Mouse (Mus musculus) CD4-positive, CD25-positive, alpha-beta regulatory T cell, adult 4 months (primary cell): ENCODE data around the gene Zfp709. TPM values are rescaled to one million over a fixed set of nuclear protein-coding genes. Genes with fewer than 3 reads are reported as not detected.
"Not testable (repeated sequence)": the region's sequence is repeated elsewhere in the genome, so short reads cannot be mapped to it uniquely, and the experiment has no call there.

Experiments used
- ATAC-seq: one replicate; pipeline ENCODE4 v1.8.0; 2017
- polyA plus RNA-seq, 2 experiments: library from polyadenylated mRNA; unstranded; fragments of 100-300 nt; shearing (Covaris generic); gene quantifications; one replicate each; pipeline ENCODE4 v1.2.1; 2017

Zfp709 gene
- polyA plus RNA-seq = 1 to 10 TPM; 4.8 to 5.3 TPM

- peak; percentile 85 for ATAC-seq
These were observed at the start of gene Zfp709 for GRCm38 (mm10) chr8:71881618-71882274. TSS of gene Zfp709 (plus strand) at chr8:71882019.

DNA sequence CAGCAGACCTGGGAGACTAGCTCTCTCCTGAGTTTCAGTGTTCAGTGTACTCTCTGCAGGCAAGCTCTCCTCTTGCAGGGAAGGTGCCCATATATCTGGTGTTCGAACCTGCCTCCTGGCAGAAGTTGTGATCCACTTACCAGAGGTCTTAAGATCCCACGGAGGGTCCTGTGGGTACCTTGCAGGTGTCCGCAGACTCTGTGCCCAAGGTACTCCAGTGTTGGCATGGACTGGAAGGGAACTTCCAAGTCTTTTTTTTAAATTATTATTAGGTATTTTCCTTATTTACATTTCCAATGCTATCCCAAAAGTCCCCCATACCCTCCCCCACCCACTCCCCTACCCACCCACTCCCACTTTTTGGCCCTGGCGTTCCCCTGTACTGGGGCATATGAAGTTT is 43.6 kb upstream of the Zfp709 start:
- not testable (repeated sequence) for ATAC-seq

GRCm38 (mm10) chr8:71841201-71841817 is 40.5 kb upstream of the Zfp709 start:
- ATAC-seq = not testable (repeated sequence)

GRCm38 (mm10) chr8:71842476-71842875 is 39.3 kb upstream of the Zfp709 start:
- ATAC-seq = not testable (repeated sequence)

- ATAC-seq = not testable (repeated sequence)
These were observed 37.4 kb upstream of the Zfp709 start for GRCm38 (mm10) chr8:71844453-71844852.

DNA sequence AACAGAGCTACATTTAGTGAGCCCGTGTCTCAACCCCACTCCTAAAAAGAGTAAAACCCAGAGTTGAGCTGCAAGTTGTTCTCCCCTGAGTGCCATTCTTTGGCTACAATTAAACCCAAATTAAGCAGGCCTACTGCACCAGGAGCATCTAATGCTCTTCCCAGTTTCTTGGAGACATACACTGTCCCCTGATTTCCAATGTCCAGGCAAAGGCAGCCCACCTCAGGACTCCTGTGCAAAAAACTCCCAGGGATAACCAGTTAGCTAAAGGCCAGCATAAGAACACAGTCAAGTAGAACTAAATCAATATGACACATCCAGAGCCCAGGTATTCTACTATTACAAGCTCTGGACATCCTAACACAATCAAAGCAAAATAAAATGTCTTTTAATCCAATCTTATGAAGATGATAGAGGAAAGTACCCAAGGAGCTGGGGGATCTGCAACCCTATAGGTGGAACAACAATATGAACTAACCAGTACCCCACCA is 35.8 kb upstream of the Zfp709 start:
- not testable (repeated sequence) for ATAC-seq

GRCm38 (mm10) chr8:71846745-71847144 is 35.1 kb upstream of the Zfp709 start:
- not testable (repeated sequence) for ATAC-seq

DNA sequence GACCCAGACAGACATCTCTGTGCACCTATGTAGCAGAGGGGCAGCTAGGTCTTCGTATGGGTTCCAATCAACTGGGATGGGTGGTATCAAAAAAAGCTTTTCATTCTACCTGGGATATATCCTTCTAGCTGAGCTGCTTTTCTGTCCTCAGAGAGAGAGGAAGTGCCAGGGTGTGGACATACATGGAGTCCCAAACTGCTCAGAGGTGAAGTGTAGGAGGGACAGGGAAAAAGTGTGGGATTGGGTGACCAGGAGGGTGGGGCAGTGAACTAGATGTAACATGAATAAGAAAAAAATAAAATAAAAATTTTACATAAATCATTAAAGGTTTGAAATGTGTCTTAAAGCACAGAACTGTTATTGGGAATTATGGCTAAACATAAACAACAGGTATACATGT is 30.8 kb upstream of the Zfp709 start:
- ATAC-seq = not testable (repeated sequence)

GRCm38 (mm10) chr8:71853360-71853759 is 28.5 kb upstream of the Zfp709 start:
- ATAC-seq = not testable (repeated sequence)

DNA sequence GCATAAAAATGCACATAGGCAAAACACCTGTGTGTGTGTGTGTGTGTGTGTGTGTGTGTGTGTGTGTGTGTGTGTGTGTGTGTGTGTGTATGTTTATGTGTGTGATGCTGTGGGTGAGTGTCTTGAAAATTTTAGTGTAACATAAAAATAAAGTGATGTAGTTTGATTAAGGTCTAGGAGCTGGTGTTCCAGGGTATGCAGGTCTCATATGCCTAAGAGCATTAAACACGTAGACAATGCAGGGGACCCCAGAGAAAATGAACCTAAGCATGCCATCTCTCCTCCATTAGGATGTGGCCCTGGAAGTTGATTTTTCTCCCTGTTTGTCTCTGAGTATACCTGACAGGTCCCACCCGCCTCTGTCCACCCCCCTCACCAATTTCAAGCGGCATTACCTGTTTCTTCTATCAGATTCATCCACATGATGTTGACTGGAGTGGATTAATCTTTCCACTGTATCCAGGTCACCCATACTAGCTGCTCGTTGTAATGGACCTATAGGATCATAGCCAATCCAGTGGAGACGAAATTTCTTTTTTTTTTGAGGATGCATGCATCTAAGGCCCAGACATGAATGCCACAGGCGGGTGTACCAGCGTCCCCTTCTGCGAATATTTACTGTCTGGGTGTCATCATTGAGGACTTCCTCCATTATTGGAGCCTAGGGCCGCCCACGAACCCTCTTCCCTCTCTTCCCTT is 25.0 kb upstream of the Zfp709 start:
- ATAC-seq = not testable (repeated sequence)

- ATAC-seq = not testable (repeated sequence)
These were observed 24.5 kb upstream of the Zfp709 start for GRCm38 (mm10) chr8:71857364-71857763.

- not testable (repeated sequence) for ATAC-seq
These were observed 20.3 kb upstream of the Zfp709 start for GRCm38 (mm10) chr8:71861551-71861950.

- ATAC-seq = not testable (repeated sequence)
These were observed 19.8 kb upstream of the Zfp709 start for GRCm38 (mm10) chr8:71862038-71862437.

DNA sequence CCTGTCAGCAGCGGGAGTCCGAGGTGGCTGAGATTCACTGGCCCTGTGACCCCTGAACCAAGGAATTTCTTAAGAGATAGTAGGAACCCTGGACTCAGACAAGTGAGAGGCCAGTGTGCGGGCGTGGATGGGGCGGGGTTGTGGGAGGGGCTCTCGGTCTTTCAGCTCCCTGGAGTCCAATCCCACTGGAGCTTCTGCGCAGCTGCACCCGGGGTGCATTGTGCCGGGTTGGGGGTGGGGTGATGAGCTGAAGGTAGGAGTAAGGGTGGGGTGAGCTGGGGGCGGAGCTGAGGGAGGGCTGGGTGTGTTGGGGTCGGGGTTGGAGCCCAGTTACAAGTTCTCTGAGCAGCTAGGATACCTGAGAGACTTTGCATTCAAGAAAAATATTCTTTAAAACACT is 18.8 kb downstream of the Zfp709 start:
- ATAC-seq = not testable (repeated sequence)

- not testable (repeated sequence) for ATAC-seq
These were observed 21.3 kb downstream of the Zfp709 start for GRCm38 (mm10) chr8:71903084-71903483.

DNA sequence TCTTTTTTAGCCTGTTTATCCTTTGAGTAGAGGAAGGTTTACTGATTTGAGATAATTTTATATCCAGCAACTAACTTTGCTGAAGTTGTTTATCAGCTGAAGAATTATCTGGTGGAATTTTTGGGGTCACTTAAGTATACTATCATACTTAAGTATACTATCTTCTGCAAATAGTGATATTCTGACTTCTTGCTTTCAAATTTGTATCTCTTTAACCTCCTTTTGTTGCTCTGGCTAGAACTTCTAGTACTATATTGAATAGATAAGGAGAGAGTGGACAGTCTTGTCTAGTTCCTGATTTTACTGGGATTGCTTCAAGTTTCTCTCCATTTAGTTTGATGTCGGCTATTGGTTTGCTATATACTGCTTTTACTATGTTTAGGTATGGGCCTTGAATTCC is 25.0 kb downstream of the Zfp709 start:
- ATAC-seq = no peak

- ATAC-seq = no peak
These were observed 26.0 kb downstream of the Zfp709 start for GRCm38 (mm10) chr8:71907798-71908257.

- peak; percentile 93 for ATAC-seq
These were observed 26.8 kb downstream of the Zfp709 start, which contains the start of the genes Zfp882 and Zfp617 for GRCm38 (mm10) chr8:71908309-71909261. TSS of gene Zfp882 (plus strand) at chr8:71908608. TSS of gene Zfp617 (plus strand) at chr8:71908635.

DNA sequence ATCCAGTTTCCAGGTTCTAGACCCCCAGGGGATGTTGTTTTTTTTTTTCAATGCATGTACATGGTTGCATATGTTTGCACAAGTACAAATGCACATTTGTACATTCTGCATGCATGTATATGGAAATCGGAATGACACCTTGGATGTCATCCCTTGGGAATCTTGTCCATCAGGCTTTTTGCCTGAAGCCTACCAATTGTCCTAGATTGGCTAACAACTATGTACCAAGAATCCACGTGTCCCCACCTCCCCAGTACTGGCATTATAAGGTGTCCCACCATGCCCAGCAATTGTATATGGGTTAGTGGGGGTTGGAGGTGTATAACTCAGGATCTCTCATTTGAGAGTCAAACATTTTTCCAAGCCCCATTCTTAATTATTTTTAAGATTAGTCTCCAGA is 30.5 kb downstream of the Zfp709 start:
- no peak for ATAC-seq

DNA sequence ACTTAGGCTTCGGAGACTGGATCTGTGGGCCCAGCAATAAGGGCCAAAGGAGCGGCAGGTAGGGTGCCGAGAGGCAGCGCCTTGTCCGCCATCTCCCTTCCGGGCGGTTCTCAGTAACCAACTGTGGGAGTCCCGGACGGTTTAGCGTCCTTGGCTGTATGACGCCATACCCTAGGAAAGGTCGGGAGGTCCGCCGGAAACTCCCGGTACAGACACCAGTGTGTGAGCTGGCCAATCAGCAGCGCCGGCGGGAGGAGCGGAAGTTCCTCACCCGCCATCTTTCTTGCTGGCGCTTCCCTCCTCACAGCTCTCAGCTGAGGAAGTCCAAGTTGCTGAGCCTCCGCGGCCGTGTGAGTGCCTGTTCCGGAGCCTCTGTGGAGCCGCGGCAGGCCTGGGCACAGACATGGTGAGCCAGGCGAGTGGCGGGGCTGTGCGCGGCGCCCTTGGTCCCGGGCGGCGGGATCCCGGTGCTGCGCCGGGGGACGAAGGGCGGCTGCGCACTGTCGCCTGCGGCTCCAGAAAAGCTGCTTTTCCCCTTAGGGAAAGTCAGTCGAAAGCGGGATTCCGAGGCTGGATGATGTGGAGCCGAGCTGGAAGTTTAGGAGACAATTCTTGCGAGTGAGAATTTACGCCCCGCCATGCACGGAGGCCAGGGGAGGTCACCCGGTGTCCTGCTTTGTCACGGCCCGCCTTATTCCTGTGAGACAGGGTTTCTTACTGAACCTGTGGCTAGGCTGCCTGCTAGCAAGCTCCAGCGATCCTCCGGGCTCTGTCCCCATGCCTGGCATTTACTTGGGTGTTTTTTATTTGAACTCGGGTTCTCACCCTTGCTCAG is 41.0 kb downstream of the Zfp709 start:
- ATAC-seq = peak; percentile 96

- ATAC-seq = no peak
These were observed 44.0 kb downstream of the Zfp709 start for GRCm38 (mm10) chr8:71925791-71926190.
